Mouse (Mus musculus) retina, embryonic 14.5 days (tissue): Measurements from ENCODE around the gene Fthl17f.
A peak's percentile ranks its signal among the peaks of the same experiment; 100 is the strongest.
"Not testable (repeated sequence)": the region's sequence is repeated elsewhere in the genome, so short reads cannot be mapped to it uniquely, and the experiment has no call there.

Experiments
- DNase-seq: peaks from one replicate; pipeline ENCODE4 v3.0.0-alpha.2; 2015; ENCODE audit warnings: low spot score

Fthl17f gene

GRCm38 (mm10) chrX:9062715-9063114 is at the start of gene Fthl17f:
TSS of gene Fthl17f (plus strand) at chrX:9063015.
- not testable (repeated sequence) for DNase-seq

- DNase-seq = no peak
Measured at GRCm38 (mm10) chrX:9016079-9016478, 46.7 kb upstream of the Fthl17f start.

- DNase-seq = no peak
Measured at GRCm38 (mm10) chrX:9019481-9019880, 43.3 kb upstream of the Fthl17f start.

GRCm38 (mm10) chrX:9033193-9033592 is 29.6 kb upstream of the Fthl17f start, which contains the start of gene Fthl17e:
TSS of gene Fthl17e (plus strand) at chrX:9033493.
- DNase-seq = not testable (repeated sequence)

- not testable (repeated sequence) for DNase-seq
Measured at GRCm38 (mm10) chrX:9041611-9042010, 21.2 kb upstream of the Fthl17f start.

GRCm38 (mm10) chrX:9060952-9061351 is 1.9 kb upstream of the Fthl17f start:
- DNase-seq = not testable (repeated sequence)

- no peak for DNase-seq
Measured at GRCm38 (mm10) chrX:9062101-9062500, 714 bp upstream of the Fthl17f start.

GRCm38 (mm10) chrX:9077699-9078098 is 14.9 kb downstream of the Fthl17f start:
- peak; percentile 20 for DNase-seq

- DNase-seq = not testable (repeated sequence)
Measured at GRCm38 (mm10) chrX:9095066-9095465, 32.3 kb downstream of the Fthl17f start.

- DNase-seq = no peak
Measured at GRCm38 (mm10) chrX:9104262-9104661, 41.4 kb downstream of the Fthl17f start, which contains the start of gene 4930402K13Rik. TSS of gene 4930402K13Rik (plus strand) at chrX:9104562.

GRCm38 (mm10) chrX:9110381-9110780 is 47.6 kb downstream of the Fthl17f start:
- DNase-seq = no peak
